Mouse (Mus musculus): ENCODE measurements around the gene Ube2d1. TPM values are rescaled to one million over a fixed set of nuclear protein-coding genes. Genes with fewer than 3 reads are reported as not detected.

The Ube2d1 gene
- polyA plus RNA-seq (2015; fragmentation: Nextera tagmentation; extraction: Ambion mirVana) = 44.1 and 47.3 TPM in 2 replicates

GRCm38 (mm10) chr10:71285126-71285580 is at the start of gene Ube2d1:
Gene Ube2d1 (minus strand): TSS chr10:71285262.
- peak; percentile 95 for ATAC-seq (ENCODE audit: insufficient read depth, low FRiP score)

GRCm38 (mm10) chr10:71332859-71333258 is 47.8 kb upstream of the Ube2d1 start:
- Histone ChIP-seq H3K27ac (ENCODE audit: low read length) (no peak overlapping the region), H3K4me2 (ENCODE audit: low read depth, low read length) (no peak overlapping the region), H3K36me3 (ENCODE audit: control insufficient read depth, insufficient read depth, low read length) (peaks cover 6% of the 10 kb centered on the region), H3K4me3 (replicated peaks; ENCODE audit: low read length) (no peak overlapping the region), H3K4me1 (ENCODE audit: control insufficient read depth, insufficient read depth, low read length) (no peaks in the 10 kb centered on the region), H3K27me3 (ENCODE audit: control insufficient read depth, insufficient read depth, low read length) (no peaks in the 10 kb centered on the region), H3K9ac (ENCODE audit: low read length) (no peak overlapping the region), H3K9me3 (replicated peaks; ENCODE audit: control insufficient read depth, low read length) (no peaks in the 10 kb centered on the region)
- ATAC-seq (ENCODE audit: insufficient read depth, low FRiP score) = no peak
- 95% methylated on average over 9 of the region's 9 CpGs for WGBS

More at GRCm38 (mm10) chr10:71285126-71285580, at the start of gene Ube2d1:
- Histone ChIP-seq H3K4me2 (ENCODE audit: low read depth, low read length) (peak within 1 kb of the TSS; percentile 80), H3K27me3 (ENCODE audit: control insufficient read depth, insufficient read depth, low read length) (no peaks in the 10 kb centered on the region), H3K36me3 (ENCODE audit: control insufficient read depth, insufficient read depth, low read length) (no peaks in the 10 kb centered on the region), H3K27ac (ENCODE audit: low read length) (peak within 1 kb of the TSS; percentile 31), H3K9me3 (replicated peaks; ENCODE audit: control insufficient read depth, low read length) (no peaks in the 10 kb centered on the region), H3K4me3 (replicated peaks; ENCODE audit: low read length) (peak within 1 kb of the TSS; percentile 89), H3K4me1 (ENCODE audit: control insufficient read depth, insufficient read depth, low read length) (peaks cover 5% of the 10 kb centered on the region), H3K9ac (ENCODE audit: low read length) (peak within 1 kb of the TSS; percentile 96)
- WGBS = under 1% methylated on average over 50 of the region's 50 CpGs

GRCm38 (mm10) chr10:71332376-71332775 is 47.3 kb upstream of the Ube2d1 start:
- 92% methylated on average over 4 of the region's 4 CpGs for WGBS
- H3K9ac ChIP-seq (ENCODE audit: low read length) = no peak overlapping the region
- no peak overlapping the region for H3K4me2 ChIP-seq (ENCODE audit: low read depth, low read length)
- no peaks in the 10 kb centered on the region for H3K9me3 ChIP-seq (replicated peaks; ENCODE audit: control insufficient read depth, low read length)
- no peaks in the 10 kb centered on the region for H3K27me3 ChIP-seq (ENCODE audit: control insufficient read depth, insufficient read depth, low read length)
- H3K27ac ChIP-seq (ENCODE audit: low read length) = no peak overlapping the region
- no peak for ATAC-seq (ENCODE audit: insufficient read depth, low FRiP score)
- H3K4me1 ChIP-seq (ENCODE audit: control insufficient read depth, insufficient read depth, low read length) = no peaks in the 10 kb centered on the region
- peaks cover 6% of the 10 kb centered on the region for H3K36me3 ChIP-seq (ENCODE audit: control insufficient read depth, insufficient read depth, low read length)
- H3K4me3 ChIP-seq (replicated peaks; ENCODE audit: low read length) = no peak overlapping the region

- Histone ChIP-seq H3K9ac (ENCODE audit: low read length) (no peak overlapping the region), H3K27ac (ENCODE audit: low read length) (no peak overlapping the region), H3K9me3 (replicated peaks; ENCODE audit: control insufficient read depth, low read length) (no peaks in the 10 kb centered on the region), H3K27me3 (ENCODE audit: control insufficient read depth, insufficient read depth, low read length) (no peaks in the 10 kb centered on the region), H3K4me2 (ENCODE audit: low read depth, low read length) (no peak overlapping the region), H3K4me3 (replicated peaks; ENCODE audit: low read length) (no peak overlapping the region), H3K4me1 (ENCODE audit: control insufficient read depth, insufficient read depth, low read length) (no peaks in the 10 kb centered on the region), H3K36me3 (ENCODE audit: control insufficient read depth, insufficient read depth, low read length) (peaks cover 6% of the 10 kb centered on the region)
- WGBS = 92% methylated on average over 7 of the region's 7 CpGs
- ATAC-seq (ENCODE audit: insufficient read depth, low FRiP score) = no peak
Observed at GRCm38 (mm10) chr10:71331908-71332307, 46.8 kb upstream of the Ube2d1 start.

- no peak overlapping the region for H3K4me3 ChIP-seq (replicated peaks; ENCODE audit: low read length)
- no peaks in the 10 kb centered on the region for H3K27me3 ChIP-seq (ENCODE audit: control insufficient read depth, insufficient read depth, low read length)
- no peak overlapping the region for H3K4me2 ChIP-seq (ENCODE audit: low read depth, low read length)
- no peak overlapping the region for H3K27ac ChIP-seq (ENCODE audit: low read length)
- H3K9ac ChIP-seq (ENCODE audit: low read length) = no peak overlapping the region
- no peaks in the 10 kb centered on the region for H3K4me1 ChIP-seq (ENCODE audit: control insufficient read depth, insufficient read depth, low read length)
- WGBS = 94% methylated on average over 12 of the region's 12 CpGs
- no peaks in the 10 kb centered on the region for H3K9me3 ChIP-seq (replicated peaks; ENCODE audit: control insufficient read depth, low read length)
- no peak for ATAC-seq (ENCODE audit: insufficient read depth, low FRiP score)
- H3K36me3 ChIP-seq (ENCODE audit: control insufficient read depth, insufficient read depth, low read length) = peaks cover 6% of the 10 kb centered on the region; the same call in 1 of the 2 replicates
Observed at GRCm38 (mm10) chr10:71330070-71330469, 45.0 kb upstream of the Ube2d1 start.

- no peak overlapping the region for H3K4me2 ChIP-seq (ENCODE audit: low read depth, low read length)
- ATAC-seq (ENCODE audit: insufficient read depth, low FRiP score) = no peak
- H3K9me3 ChIP-seq (replicated peaks; ENCODE audit: control insufficient read depth, low read length) = no peaks in the 10 kb centered on the region
- no peak overlapping the region for H3K4me3 ChIP-seq (replicated peaks; ENCODE audit: low read length)
- no peaks in the 10 kb centered on the region for H3K27me3 ChIP-seq (ENCODE audit: control insufficient read depth, insufficient read depth, low read length)
- peaks cover 6% of the 10 kb centered on the region; the same call in 1 of the 2 replicates for H3K36me3 ChIP-seq (ENCODE audit: control insufficient read depth, insufficient read depth, low read length)
- H3K27ac ChIP-seq (ENCODE audit: low read length) = no peak overlapping the region
- no peaks in the 10 kb centered on the region for H3K4me1 ChIP-seq (ENCODE audit: control insufficient read depth, insufficient read depth, low read length)
- H3K9ac ChIP-seq (ENCODE audit: low read length) = no peak overlapping the region
- WGBS = 92% methylated on average over 6 of the region's 6 CpGs
Observed at GRCm38 (mm10) chr10:71329295-71329694, 44.2 kb upstream of the Ube2d1 start.

GRCm38 (mm10) chr10:71328870-71329269 is 43.8 kb upstream of the Ube2d1 start:
- 84% methylated on average over 5 of the region's 5 CpGs for WGBS
- Histone ChIP-seq H3K4me1 (ENCODE audit: control insufficient read depth, insufficient read depth, low read length) (no peaks in the 10 kb centered on the region), H3K27me3 (ENCODE audit: control insufficient read depth, insufficient read depth, low read length) (no peaks in the 10 kb centered on the region), H3K4me2 (ENCODE audit: low read depth, low read length) (no peak overlapping the region), H3K9me3 (replicated peaks; ENCODE audit: control insufficient read depth, low read length) (no peaks in the 10 kb centered on the region), H3K4me3 (replicated peaks; ENCODE audit: low read length) (no peak overlapping the region), H3K27ac (ENCODE audit: low read length) (no peak overlapping the region), H3K36me3 (ENCODE audit: control insufficient read depth, insufficient read depth, low read length) (peaks cover 6% of the 10 kb centered on the region; the same call in 1 of the 2 replicates), H3K9ac (ENCODE audit: low read length) (no peak overlapping the region)
- ATAC-seq (ENCODE audit: insufficient read depth, low FRiP score) = no peak

GRCm38 (mm10) chr10:71328382-71328781 is 43.3 kb upstream of the Ube2d1 start:
- Histone ChIP-seq H3K9me3 (replicated peaks; ENCODE audit: control insufficient read depth, low read length) (no peaks in the 10 kb centered on the region), H3K4me1 (ENCODE audit: control insufficient read depth, insufficient read depth, low read length) (no peaks in the 10 kb centered on the region), H3K4me3 (replicated peaks; ENCODE audit: low read length) (no peak overlapping the region), H3K27ac (ENCODE audit: low read length) (no peak overlapping the region), H3K27me3 (ENCODE audit: control insufficient read depth, insufficient read depth, low read length) (no peaks in the 10 kb centered on the region), H3K36me3 (ENCODE audit: control insufficient read depth, insufficient read depth, low read length) (peaks cover 6% of the 10 kb centered on the region; the same call in 1 of the 2 replicates), H3K9ac (ENCODE audit: low read length) (no peak overlapping the region), H3K4me2 (ENCODE audit: low read depth, low read length) (no peak overlapping the region)
- ATAC-seq (ENCODE audit: insufficient read depth, low FRiP score) = no peak
- 85% methylated on average over 6 of the region's 6 CpGs for WGBS

GRCm38 (mm10) chr10:71327386-71327785 is 42.3 kb upstream of the Ube2d1 start:
- no peak for ATAC-seq (ENCODE audit: insufficient read depth, low FRiP score)
- WGBS = 78% methylated on average over 10 of the region's 10 CpGs
- H3K36me3 ChIP-seq (ENCODE audit: control insufficient read depth, insufficient read depth, low read length) = peaks cover 6% of the 10 kb centered on the region; the same call in 1 of the 2 replicates
- H3K27me3 ChIP-seq (ENCODE audit: control insufficient read depth, insufficient read depth, low read length) = no peaks in the 10 kb centered on the region
- no peaks in the 10 kb centered on the region for H3K9me3 ChIP-seq (replicated peaks; ENCODE audit: control insufficient read depth, low read length)
- no peak overlapping the region for H3K4me2 ChIP-seq (ENCODE audit: low read depth, low read length)
- no peak overlapping the region for H3K9ac ChIP-seq (ENCODE audit: low read length)
- no peaks in the 10 kb centered on the region for H3K4me1 ChIP-seq (ENCODE audit: control insufficient read depth, insufficient read depth, low read length)
- no peak overlapping the region for H3K4me3 ChIP-seq (replicated peaks; ENCODE audit: low read length)
- H3K27ac ChIP-seq (ENCODE audit: low read length) = no peak overlapping the region

All from stomach, embryonic 16.5 days (tissue).